Mouse (Mus musculus) heart, embryonic 13.5 days (tissue): ENCODE measurements around the gene Slc4a1ap. TPM values are rescaled to one million over a fixed set of nuclear protein-coding genes. Genes with fewer than 3 reads are reported as not detected.

Experiments
- polyA plus RNA-seq: library from polyadenylated mRNA; unstranded; fragments of >200 nt; fragmentation: Nextera tagmentation; extraction: Ambion mirVana; gene quantifications from 2 replicates; pipeline ENCODE4 v1.2.1, GENCODE M21; 2015

Slc4a1ap gene
- polyA plus RNA-seq, 1 experiment from 2014 or later = 21.3 TPM

Other genes starting within 250 kb of the Slc4a1ap start
- gene Ift172, start 235.9 kb upstream of the Slc4a1ap start, polyA plus RNA-seq = 21.8 and 22.6 TPM in 2 replicates
- 22.4 and 22.6 TPM in 2 replicates for gene Fndc4, start 230.9 kb upstream of the Slc4a1ap start, polyA plus RNA-seq
- 0.36 and 0.56 TPM in 2 replicates for gene Gckr, start 229.6 kb upstream of the Slc4a1ap start, polyA plus RNA-seq
- gene Zfp512, start 74.6 kb upstream of the Slc4a1ap start, polyA plus RNA-seq = 30.6 and 38.2 TPM in 2 replicates
- gene 4930548H24Rik, start 41.3 kb upstream of the Slc4a1ap start, polyA plus RNA-seq = not detected in 2 replicates
- gene Gpn1, start 32.3 kb upstream of the Slc4a1ap start, polyA plus RNA-seq = 46.7 and 50.3 TPM in 2 replicates
- gene Supt7l, start 812 bp downstream of the Slc4a1ap start, polyA plus RNA-seq = 17.9 and 18.0 TPM in 2 replicates
- 381 and 421 TPM in 2 replicates for gene Mrpl33, start 69.9 kb downstream of the Slc4a1ap start, polyA plus RNA-seq
- 3.7 and 4.1 TPM in 2 replicates for gene Rbks, start 170.6 kb downstream of the Slc4a1ap start, polyA plus RNA-seq
- 43.3 and 63.5 TPM in 2 replicates for gene Babam2, start 170.7 kb downstream of the Slc4a1ap start, polyA plus RNA-seq